Mouse (Mus musculus) C2C12 (cell line): ENCODE results near the gene Ackr2. TPM values are rescaled to one million over a fixed set of nuclear protein-coding genes. Genes with fewer than 3 reads are reported as not detected.

Experiments used
- H3K27me3 ChIP-seq: one replicate; pipeline ENCODE4 v1.6.1; 2011; ENCODE audit not compliant: control insufficient read depth, insufficient read depth, insufficient read length
- H3K36me3 ChIP-seq: one replicate; pipeline ENCODE4 v1.6.1; 2011; ENCODE audit not compliant: control insufficient read depth, insufficient read depth
- H3K4me3 ChIP-seq: one replicate; pipeline ENCODE4 v1.5.1; 2011; ENCODE audit warnings: mild to moderate bottlenecking, control low read depth; ENCODE audit not compliant: poor library complexity, insufficient read depth, severe bottlenecking
- H3K79me2 ChIP-seq: one replicate; pipeline ENCODE4 v1.6.1; 2011; ENCODE audit not compliant: control insufficient read depth, insufficient read depth
- H3K79me3 ChIP-seq: one replicate; pipeline ENCODE4 v1.6.1; 2011; ENCODE audit warnings: low read depth, control low read depth
- H3ac ChIP-seq: one replicate; pipeline ENCODE3; 2011; ENCODE audit warnings: low read depth; ENCODE audit not compliant: control insufficient read depth, insufficient read length
- CEBPB ChIP-seq: IDR thresholded peaks from one replicate; pipeline ENCODE4 v1.6.1; 2011; ENCODE audit warnings: low read depth, mild to moderate bottlenecking, control low read depth, moderate library complexity
- CTCF ChIP-seq: IDR thresholded peaks from one replicate; pipeline ENCODE4 v1.5.1; 2011; ENCODE audit not compliant: control insufficient read depth, insufficient read depth, insufficient read length
- FOSL1 ChIP-seq: IDR thresholded peaks from one replicate; pipeline ENCODE4 v1.8.0; 2011; ENCODE audit warnings: mild to moderate bottlenecking, low read length; ENCODE audit not compliant: poor library complexity, insufficient read depth, severe bottlenecking
- MAX ChIP-seq: IDR thresholded peaks from one replicate; pipeline ENCODE4 v1.6.1; 2011; ENCODE audit warnings: mild to moderate bottlenecking, control low read depth
- MYOD1 ChIP-seq: IDR thresholded peaks from one replicate; pipeline ENCODE4 v1.6.1; 2011; ENCODE audit warnings: low read depth; ENCODE audit not compliant: control insufficient read depth, insufficient read length
- MYOG ChIP-seq: IDR thresholded peaks from one replicate; pipeline ENCODE4 v1.6.1; 2011; ENCODE audit not compliant: control insufficient read depth, insufficient read length; ENCODE audit errors: extremely low read depth
- USF1 ChIP-seq: IDR thresholded peaks from one replicate; pipeline ENCODE4 v1.6.1; 2011; ENCODE audit warnings: low read depth, mild to moderate bottlenecking, control low read depth, moderate library complexity
- polyA plus RNA-seq: library from polyadenylated mRNA; unstranded; fragments of >200 nt; fragmentation: generic; extraction: Trizol; gene quantifications from one replicate; pipeline ENCODE4 v1.2.1, GENCODE M21; 2012; ENCODE audit warnings: missing spikeins

Ackr2 gene
- polyA plus RNA-seq, 1 experiment = not detected

DNA sequence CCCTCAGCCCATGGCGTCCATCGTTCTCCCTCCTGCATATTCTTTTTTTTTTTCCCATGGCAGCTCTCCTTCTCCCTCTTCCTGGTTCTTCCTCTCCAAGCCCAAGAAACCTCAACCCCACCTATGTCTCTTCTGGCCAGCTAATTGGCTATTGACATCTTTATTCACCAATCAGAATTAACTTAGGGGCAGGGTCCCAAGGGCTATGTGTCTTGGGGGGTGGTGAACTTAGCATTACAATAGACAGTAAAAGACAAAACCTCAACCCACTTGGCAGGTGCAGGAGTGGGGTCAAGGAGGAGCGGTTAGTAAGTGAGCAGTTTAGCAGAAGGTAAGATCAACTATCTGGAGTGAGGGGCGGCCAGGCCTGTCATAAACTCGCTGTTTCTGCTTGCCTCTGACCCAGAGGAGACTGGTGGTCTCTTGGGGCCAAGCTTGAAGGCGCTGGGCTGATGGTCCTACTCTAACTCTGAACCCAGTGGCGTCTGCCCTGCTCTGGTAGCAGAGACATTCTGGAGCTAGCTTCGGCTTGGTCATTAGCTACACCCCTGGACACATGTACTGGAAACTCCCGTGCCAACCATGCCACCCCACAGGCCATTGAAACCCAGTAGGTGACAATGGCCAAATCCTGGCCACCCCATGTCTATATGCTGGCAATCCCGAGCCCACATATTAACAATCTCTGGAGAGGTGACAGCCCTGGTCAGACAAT, 9.4 kb downstream of the Ackr2 start:
- peaks cover 24% of the 10 kb centered on the region for H3K27me3 ChIP-seq
- no peak overlapping the region for H3ac ChIP-seq
- no peak overlapping the region for H3K4me3 ChIP-seq
- no peaks in the 10 kb centered on the region for H3K79me2 ChIP-seq
- H3K79me3 ChIP-seq = no peaks in the 10 kb centered on the region
- TF ChIP-seq CTCF (no peak), CEBPB (no peak), USF1 (no peak), MYOD1 (no peak), MAX (no peak), MYOG (no peak), FOSL1 (no peak)
- H3K36me3 ChIP-seq = no peaks in the 10 kb centered on the region

DNA sequence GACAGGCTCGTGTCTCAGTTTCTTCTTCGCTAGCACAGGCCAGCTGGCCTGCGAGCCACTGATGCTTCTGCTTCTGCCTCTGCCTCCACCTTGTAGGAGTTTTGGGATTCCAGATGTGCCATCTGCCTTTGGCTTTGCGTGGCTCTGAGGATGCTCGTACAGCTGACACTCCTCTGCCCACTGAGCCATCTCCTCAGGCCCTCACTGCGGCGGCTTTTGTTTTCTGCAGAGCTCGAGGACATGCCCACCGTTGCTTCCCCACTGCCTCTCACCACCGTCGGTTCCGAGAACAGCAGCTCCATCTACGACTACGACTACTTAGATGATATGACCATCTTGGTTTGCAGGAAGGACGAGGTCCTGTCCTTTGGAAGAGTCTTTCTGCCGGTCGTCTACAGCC, 10.2 kb downstream of the Ackr2 start:
- H3K4me3 ChIP-seq = no peak overlapping the region
- H3K36me3 ChIP-seq = no peaks in the 10 kb centered on the region
- H3ac ChIP-seq = no peak overlapping the region
- peaks cover 24% of the 10 kb centered on the region for H3K27me3 ChIP-seq
- H3K79me2 ChIP-seq = no peaks in the 10 kb centered on the region
- TF ChIP-seq FOSL1 (no peak), MYOD1 (no peak), USF1 (no peak), MAX (no peak), CTCF (no peak), MYOG (no peak), CEBPB (no peak)
- H3K79me3 ChIP-seq = no peaks in the 10 kb centered on the region

DNA sequence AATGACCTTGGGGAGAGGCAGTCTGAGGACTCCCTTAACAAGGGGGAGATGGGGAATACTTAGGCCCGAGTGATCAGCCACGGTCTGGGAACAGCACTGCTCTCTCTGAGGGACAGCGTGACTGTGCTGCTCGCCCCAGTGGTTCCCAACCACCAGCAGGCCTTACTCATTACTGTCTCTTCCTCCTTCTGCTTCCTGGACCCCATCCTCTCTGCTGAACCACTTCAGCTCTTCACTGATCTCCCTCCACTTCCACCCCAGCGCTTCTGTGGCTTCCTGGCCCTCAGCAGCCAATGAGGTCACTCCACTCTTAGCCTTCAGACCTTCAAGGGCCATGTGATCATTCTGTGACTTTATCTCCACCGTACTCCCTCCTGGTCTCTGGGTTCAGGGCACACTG, 11.5 kb downstream of the Ackr2 start:
- H3K27me3 ChIP-seq = peaks cover 21% of the 10 kb centered on the region
- no peaks in the 10 kb centered on the region for H3K36me3 ChIP-seq
- H3K79me3 ChIP-seq = no peaks in the 10 kb centered on the region
- no peak overlapping the region for H3ac ChIP-seq
- TF ChIP-seq FOSL1 (no peak), CEBPB (no peak), MYOD1 (no peak), MYOG (no peak), MAX (no peak), USF1 (no peak), CTCF (no peak)
- no peak overlapping the region for H3K4me3 ChIP-seq
- H3K79me2 ChIP-seq = no peaks in the 10 kb centered on the region

DNA sequence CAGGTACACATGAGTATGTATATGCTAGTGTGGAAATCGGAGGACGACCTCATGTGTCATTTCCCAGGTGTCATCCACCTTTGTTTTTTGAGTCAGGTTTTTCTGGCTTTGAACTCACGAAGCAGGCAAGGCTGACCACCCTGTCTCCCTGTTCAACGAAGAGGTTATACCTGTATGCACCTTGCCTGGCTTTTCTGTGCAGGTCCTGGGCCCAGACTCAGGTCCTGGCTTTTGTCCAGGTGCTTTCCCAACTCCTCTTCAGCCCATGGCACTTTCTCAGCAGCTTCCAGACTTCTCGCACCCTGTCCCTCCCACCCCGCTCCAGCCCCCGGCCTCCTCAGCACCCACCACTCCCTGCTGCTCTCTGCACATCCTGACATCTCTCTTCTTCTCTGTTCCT, 13.0 kb downstream of the Ackr2 start:
- TF ChIP-seq FOSL1 (no peak), USF1 (no peak), CTCF (no peak), MAX (no peak), MYOG (no peak), CEBPB (no peak)
- H3K27me3 ChIP-seq = peaks cover 24% of the 10 kb centered on the region
- no peaks in the 10 kb centered on the region for H3K36me3 ChIP-seq
- H3K4me3 ChIP-seq = no peak overlapping the region
- H3K79me2 ChIP-seq = no peaks in the 10 kb centered on the region
- H3ac ChIP-seq = no peak overlapping the region
- H3K79me3 ChIP-seq = no peaks in the 10 kb centered on the region

DNA sequence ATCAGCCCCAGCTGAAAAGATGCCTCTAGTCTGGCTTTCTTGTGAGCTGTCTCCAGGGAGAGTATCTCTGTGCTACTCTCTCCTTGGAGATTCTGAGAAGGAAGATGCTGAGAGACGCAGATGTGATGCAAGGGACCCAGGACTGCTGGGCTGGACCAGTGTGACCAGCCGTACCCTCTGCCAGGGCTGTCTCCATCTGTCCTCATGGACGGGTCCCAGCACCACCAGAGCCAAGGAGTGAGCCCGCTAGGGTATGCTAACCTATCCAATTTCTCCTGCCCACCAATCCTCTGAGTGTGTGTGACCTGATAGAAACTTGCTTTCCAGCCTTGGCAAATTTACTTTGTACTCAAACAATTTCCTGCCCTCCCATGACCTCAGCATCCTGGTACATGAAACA, 14.6 kb downstream of the Ackr2 start:
- Histone ChIP-seq H3ac (no peak overlapping the region), H3K27me3 (peaks cover 16% of the 10 kb centered on the region), H3K79me3 (no peaks in the 10 kb centered on the region), H3K36me3 (no peaks in the 10 kb centered on the region), H3K79me2 (no peaks in the 10 kb centered on the region), H3K4me3 (no peak overlapping the region)
- no peak for TF ChIP-seq MAX
- TF ChIP-seq USF1 = no peak
- no peak for TF ChIP-seq CEBPB
- no peak for TF ChIP-seq MYOD1
- no peak for TF ChIP-seq MYOG
- TF ChIP-seq CTCF = no peak
- no peak for TF ChIP-seq FOSL1

DNA sequence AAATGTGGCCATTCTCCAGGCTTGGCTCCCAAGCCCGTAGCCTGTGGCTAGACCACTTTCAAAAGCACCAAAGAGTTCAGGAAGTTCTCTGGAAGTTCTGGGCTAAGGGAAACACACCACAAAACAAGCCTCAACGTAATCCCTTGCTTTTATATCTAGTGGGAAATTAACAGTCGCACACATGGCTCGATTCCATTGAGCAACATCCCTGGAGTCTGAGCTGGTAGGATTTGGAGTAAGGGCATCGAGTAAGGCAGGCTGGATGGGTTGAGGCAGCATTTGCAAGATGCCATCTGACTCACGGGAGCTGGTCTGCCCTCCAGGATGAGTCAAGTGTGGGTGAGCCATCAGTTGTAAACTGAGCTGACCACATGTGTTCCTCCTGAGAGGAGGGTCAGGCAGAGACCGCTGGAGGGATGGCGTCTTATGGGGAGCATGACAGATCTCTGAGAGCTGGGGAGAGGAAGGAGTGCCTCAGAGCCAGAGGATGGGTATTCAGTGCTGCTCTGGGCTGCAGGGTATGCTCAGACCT, 16.1 kb downstream of the Ackr2 start:
- TF ChIP-seq CTCF = no peak
- TF ChIP-seq USF1 = no peak
- TF ChIP-seq MYOG = no peak
- peak; percentile 89 for TF ChIP-seq CEBPB
- peak; percentile 73 for TF ChIP-seq MYOD1
- peak; percentile 78 for TF ChIP-seq MAX
- TF ChIP-seq FOSL1 = peak; percentile 57
- Histone ChIP-seq H3K4me3 (no peak overlapping the region), H3K79me3 (no peaks in the 10 kb centered on the region), H3K27me3 (peaks cover 7% of the 10 kb centered on the region), H3K79me2 (no peaks in the 10 kb centered on the region), H3K36me3 (no peaks in the 10 kb centered on the region), H3ac (no peak overlapping the region)
